Mouse (Mus musculus) hindbrain, embryonic 10.5 days (tissue): ENCODE results near the gene Il11. TPM values are rescaled to one million over a fixed set of nuclear protein-coding genes. Genes with fewer than 3 reads are reported as not detected.

Experiments
- DNase-seq: peaks from one replicate; pipeline ENCODE4 v3.0.0-alpha.2; 2017; ENCODE audit warnings: low spot score
- H3K27ac ChIP-seq: fragments of 300-500 bp; sonication (generic); 2 replicates; pipeline ENCODE4 v1.5.1; 2016; ENCODE audit warnings: mild to moderate bottlenecking, moderate library complexity
- H3K27me3 ChIP-seq: fragments of 300-500 bp; sonication (generic); 2 replicates; pipeline ENCODE4 v1.6.1; 2016; ENCODE audit warnings: mild to moderate bottlenecking; ENCODE audit not compliant: poor library complexity, insufficient read depth, severe bottlenecking
- H3K36me3 ChIP-seq: fragments of 300-500 bp; sonication (generic); 2 replicates; pipeline ENCODE4 v1.6.1; 2016; ENCODE audit warnings: mild to moderate bottlenecking, moderate library complexity
- H3K4me1 ChIP-seq: fragments of 300-500 bp; sonication (generic); replicated peaks from 2 replicates; pipeline ENCODE4 v1.6.1; 2016; ENCODE audit warnings: mild to moderate bottlenecking
- H3K4me3 ChIP-seq: fragments of 300-500 bp; sonication (generic); 2 replicates; pipeline ENCODE4 v1.5.1; 2016; ENCODE audit warnings: mild to moderate bottlenecking, moderate library complexity
- H3K9me3 ChIP-seq: fragments of 300-500 bp; sonication (generic); 2 replicates; pipeline ENCODE4 v1.6.1; 2016; ENCODE audit warnings: mild to moderate bottlenecking, moderate library complexity
- WGBS: fragments of 180-500 bp; shearing (Covaris S2); methylation state at CpG from one replicate; pipeline ENCODE4 v1.1.7; 2016; 5-methylcytosine and 5-hydroxymethylcytosine counted together
- polyA plus RNA-seq: library from polyadenylated mRNA; unstranded; fragments of >200 nt; fragmentation: Nextera tagmentation; extraction: Ambion mirVana; gene quantifications from 2 replicates; pipeline ENCODE4 v1.2.1, GENCODE M21; 2016

Il11 gene
- polyA plus RNA-seq, 1 experiment from 2014 or later: 0.44 TPM

DNA sequence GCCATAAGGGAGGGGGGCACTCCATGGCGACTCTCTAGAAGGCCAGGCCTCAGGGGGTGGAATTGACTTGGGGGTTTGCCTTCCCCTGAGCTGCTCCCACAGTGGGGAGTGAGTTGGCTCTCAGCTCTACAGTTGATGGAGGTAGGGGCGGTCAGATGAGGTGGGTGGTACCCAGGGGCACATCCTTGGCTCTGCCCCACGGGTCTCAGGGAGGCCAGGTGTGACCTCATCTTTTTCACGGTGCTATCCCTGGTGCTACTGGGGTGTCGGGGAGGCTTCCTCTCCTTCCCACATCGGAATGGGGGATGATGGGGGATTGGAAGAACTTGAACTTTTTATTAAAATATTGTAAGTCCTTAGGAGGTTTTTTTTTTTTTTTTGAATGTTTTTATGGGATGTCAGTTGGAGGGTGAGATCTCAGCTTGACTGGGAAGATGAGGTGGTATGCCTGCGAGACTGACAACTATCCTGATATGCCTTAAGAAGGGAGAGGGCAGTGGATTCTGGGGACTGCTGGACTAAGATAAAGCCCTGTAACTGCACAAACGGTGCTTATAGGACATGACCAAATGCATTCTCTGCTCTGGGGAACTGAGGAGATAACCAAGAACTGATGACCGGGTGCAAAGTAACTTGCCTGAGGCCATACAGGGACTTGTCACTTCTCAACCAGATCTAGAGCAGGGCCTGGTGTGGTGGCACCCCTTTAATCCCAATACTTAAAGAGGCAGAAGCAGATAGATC, 35.3 kb downstream of the Il11 start:
- 73% methylated on average over 9 of the region's 9 CpGs for WGBS
- Histone ChIP-seq H3K27ac (no peak overlapping the region), H3K27me3 (0 out of 2 replicates have a peak, but pooled peaks cover 3% of the 10 kb centered on the region), H3K4me1 (peaks cover 39% of the 10 kb centered on the region), H3K36me3 (peaks cover 48% of the 10 kb centered on the region), H3K4me3 (no peak overlapping the region), H3K9me3 (no peaks in the 10 kb centered on the region)
- no peak for DNase-seq

DNA sequence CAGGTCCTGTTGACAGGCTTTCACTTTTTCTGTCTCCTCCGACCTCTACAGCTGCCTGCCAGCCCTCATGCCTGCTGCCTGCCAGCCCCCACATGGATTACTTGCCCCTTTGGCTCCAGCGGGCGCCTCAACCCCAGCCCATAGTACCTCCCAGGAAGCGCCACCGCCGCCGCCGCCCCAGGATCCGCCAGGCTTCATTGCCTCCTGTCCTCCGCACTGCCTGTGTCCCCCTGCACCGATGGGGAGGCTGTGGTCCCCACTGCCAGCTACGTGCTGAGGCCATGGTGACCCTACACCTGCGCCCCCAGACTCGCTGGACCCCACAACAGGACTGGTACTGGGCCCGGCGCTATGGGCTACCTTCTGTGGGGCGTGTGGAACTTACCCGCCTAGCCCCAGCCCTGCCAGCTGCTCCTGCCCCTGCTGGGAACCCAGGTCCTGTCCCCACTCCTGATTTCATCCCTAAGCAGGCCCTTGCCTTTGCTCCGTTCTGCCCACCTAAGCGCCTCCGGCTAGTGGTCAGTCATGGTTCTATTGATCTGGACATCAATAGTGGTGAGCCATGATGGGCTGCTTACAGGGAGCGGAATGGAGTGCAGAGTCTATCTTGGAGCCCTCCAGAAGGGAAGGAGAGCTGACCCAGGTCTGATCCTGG, 36.2 kb downstream of the Il11 start:
- 79% methylated on average over 22 of the region's 22 CpGs for WGBS
- 0 out of 2 replicates have a peak overlapping the region, but pooled peaks have one; percentile 23 for H3K27ac ChIP-seq
- no peak for DNase-seq
- H3K4me3 ChIP-seq: no peak overlapping the region
- H3K36me3 ChIP-seq: peaks cover 53% of the 10 kb centered on the region
- no peaks in the 10 kb centered on the region for H3K9me3 ChIP-seq
- H3K27me3 ChIP-seq: 0 out of 2 replicates have a peak, but pooled peaks cover 3% of the 10 kb centered on the region
- H3K4me1 ChIP-seq: peaks cover 39% of the 10 kb centered on the region

DNA sequence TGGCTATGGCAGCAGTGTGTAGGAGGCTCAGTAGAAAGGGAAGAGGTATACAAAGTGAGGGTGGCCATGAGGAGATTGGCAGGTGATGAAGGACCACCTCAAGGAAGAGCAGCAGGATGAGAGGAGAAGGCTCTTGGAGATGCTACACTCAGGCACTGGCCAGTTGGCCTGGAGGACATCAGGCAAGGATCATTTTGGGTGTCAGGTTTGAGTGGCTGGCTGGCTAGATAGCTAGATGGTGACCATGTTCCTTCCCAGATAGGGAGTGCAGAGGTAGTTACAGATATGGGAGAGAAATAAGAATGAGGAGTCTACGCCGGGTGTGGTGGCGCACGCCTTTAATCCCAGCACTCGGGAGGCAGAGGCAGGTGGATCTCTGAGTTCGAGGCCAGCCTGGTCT, 37.8 kb downstream of the Il11 start:
- Histone ChIP-seq H3K27me3 (no peaks in the 10 kb centered on the region), H3K9me3 (no peaks in the 10 kb centered on the region), H3K4me1 (peaks cover 46% of the 10 kb centered on the region), H3K4me3 (no peak overlapping the region), H3K27ac (no peak overlapping the region), H3K36me3 (peaks cover 53% of the 10 kb centered on the region)
- DNase-seq: no peak
- 90% methylated on average over 6 of the region's 6 CpGs for WGBS

DNA sequence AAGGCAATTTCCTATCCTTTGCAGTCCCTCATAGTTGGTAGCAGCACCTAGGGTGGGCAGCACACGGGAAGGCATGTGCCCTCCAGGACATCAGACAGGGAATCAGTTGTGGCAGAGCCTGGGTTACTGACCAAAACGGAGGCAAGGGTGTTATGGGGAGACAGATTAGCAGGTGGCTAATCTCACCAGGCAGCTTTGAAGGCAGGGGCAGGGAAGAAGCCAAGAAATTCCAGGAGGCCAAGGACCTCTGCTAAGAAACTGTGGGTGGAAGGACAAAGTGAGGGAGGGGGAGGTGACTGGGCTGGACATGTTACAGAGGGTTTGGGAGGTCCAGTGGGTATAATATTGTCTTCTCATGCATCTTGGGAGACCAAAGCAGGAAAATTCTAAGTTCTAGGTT, 39.3 kb downstream of the Il11 start:
- Histone ChIP-seq H3K9me3 (no peaks in the 10 kb centered on the region), H3K4me1 (peaks cover 55% of the 10 kb centered on the region), H3K4me3 (0 out of 2 replicates have a peak overlapping the region, but pooled peaks have one; percentile 79), H3K36me3 (peaks cover 53% of the 10 kb centered on the region), H3K27ac (0 out of 2 replicates have a peak overlapping the region, but pooled peaks have one; percentile 97), H3K27me3 (no peaks in the 10 kb centered on the region)
- 77% methylated on average over 2 of the region's 2 CpGs for WGBS
- no peak for DNase-seq

DNA sequence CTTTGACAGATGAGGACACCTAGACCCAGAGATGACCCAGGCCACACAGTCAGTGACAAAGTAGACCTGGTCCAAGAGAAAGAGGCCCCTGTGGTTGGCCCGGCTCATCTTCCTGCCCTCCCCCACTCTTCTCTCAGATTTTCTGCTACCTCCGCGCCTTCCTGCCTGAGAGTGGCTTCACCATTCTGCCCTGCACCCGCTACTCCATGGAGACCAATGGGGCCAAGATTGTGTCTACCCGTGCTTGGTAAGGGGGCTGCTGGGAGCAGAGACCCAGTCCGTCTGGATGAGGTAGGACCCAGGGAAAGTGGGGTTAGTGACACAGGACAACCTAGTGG, 40.2 kb downstream of the Il11 start:
- H3K27ac ChIP-seq: peak overlapping the region; percentile 97
- peaks cover 53% of the 10 kb centered on the region for H3K36me3 ChIP-seq
- WGBS: 92% methylated on average over 6 of the region's 6 CpGs
- H3K27me3 ChIP-seq: no peaks in the 10 kb centered on the region
- H3K4me1 ChIP-seq: peaks cover 55% of the 10 kb centered on the region
- peak overlapping the region; percentile 79; the same call in 1 of the 2 replicates for H3K4me3 ChIP-seq
- no peak for DNase-seq
- H3K9me3 ChIP-seq: no peaks in the 10 kb centered on the region

DNA sequence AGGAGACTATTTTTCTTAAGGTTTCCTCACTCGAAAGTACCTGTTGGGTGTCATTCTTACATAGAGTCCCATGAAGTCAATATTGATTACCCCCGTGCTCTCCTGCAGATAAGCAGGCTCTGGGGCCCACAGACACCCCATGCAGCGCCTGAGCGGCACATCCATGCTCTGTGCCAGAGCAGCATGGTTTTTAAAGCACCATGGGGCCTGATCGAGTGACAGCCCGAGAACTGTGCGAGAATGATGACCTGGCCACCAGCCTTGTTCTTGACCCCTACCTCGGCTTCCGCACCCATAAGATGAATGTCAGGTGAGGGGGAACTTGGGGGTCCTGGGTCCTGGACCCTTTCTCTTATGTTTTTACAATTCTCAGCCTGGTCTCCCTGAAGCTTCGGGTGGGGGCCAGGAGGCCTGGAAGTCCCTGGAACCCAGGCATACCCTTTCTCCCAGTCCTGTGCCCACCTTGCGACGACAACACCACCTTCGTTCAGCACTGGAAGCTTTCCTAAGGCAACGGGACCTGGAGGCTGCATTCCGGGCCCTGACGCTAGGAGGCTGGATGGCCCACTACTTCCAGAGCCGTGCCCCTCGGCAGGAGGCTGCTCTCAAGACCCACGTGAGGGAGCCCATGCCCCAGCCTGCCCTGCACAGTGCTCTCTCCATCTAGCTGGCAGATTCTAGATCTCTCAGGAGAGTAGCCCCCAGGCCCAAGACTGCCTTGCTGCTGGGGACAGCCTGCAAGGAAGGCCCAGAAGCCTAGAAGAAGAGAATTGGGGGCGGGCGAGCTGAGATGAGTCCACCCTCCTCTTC, 40.8 kb downstream of the Il11 start:
- Histone ChIP-seq H3K27ac (peak overlapping the region; percentile 97), H3K27me3 (no peaks in the 10 kb centered on the region), H3K9me3 (no peaks in the 10 kb centered on the region), H3K4me3 (peak overlapping the region; percentile 79), H3K36me3 (peaks cover 50% of the 10 kb centered on the region), H3K4me1 (peaks cover 52% of the 10 kb centered on the region)
- no peak for DNase-seq
- 82% methylated on average over 21 of the region's 21 CpGs for WGBS

DNA sequence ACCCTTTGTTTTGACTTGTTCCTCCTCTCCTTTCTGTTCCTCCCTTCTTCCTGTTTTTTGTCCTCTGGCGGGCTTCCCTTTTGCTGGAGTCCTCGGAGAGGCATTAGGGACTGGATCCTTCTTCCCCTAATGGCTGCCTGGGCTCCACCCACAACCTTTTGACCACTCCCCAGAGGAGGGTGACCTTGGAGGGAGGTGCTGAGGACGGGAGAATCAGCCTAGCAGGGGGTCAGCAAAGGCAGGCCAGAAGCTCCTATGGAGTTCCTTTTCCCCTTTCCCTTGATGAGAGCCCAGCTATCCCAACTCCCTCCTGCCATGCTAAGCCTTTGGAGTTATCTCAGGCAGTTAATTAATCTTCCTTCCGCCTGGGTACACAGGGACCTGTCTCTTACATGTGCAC, 41.5 kb downstream of the Il11 start:
- Histone ChIP-seq H3K36me3 (peaks cover 43% of the 10 kb centered on the region), H3K27ac (peak overlapping the region; percentile 97), H3K4me3 (peak overlapping the region; percentile 79), H3K27me3 (no peaks in the 10 kb centered on the region), H3K4me1 (peaks cover 46% of the 10 kb centered on the region), H3K9me3 (no peaks in the 10 kb centered on the region)
- WGBS: 12% methylated on average over 4 of the region's 4 CpGs
- peak; percentile 43 for DNase-seq

DNA sequence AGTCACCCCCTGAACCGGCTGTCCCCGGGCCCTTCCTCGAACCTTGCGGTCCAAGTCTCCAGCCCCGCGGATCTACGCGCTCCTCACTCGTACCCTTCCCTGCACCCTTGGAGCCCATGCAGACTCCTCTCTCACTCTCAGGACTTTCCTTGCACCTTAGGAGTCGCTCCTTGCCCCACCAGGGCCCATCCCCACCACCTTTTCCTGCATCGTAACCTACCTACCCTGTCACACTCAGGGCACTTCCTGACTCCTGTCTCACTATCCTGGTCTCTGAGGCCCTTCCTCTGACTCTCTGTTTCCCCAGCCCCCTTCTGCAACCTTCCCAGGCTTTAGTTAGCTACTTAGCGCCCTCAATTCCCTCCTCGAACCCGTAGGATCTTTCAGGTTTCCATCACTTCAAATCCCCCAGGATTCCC, 42.3 kb downstream of the Il11 start:
- H3K4me1 ChIP-seq: peaks cover 39% of the 10 kb centered on the region
- peak overlapping the region; percentile 79 for H3K4me3 ChIP-seq
- no peak for DNase-seq
- H3K36me3 ChIP-seq: peaks cover 34% of the 10 kb centered on the region
- no peaks in the 10 kb centered on the region for H3K27me3 ChIP-seq
- peak overlapping the region; percentile 97 for H3K27ac ChIP-seq
- H3K9me3 ChIP-seq: no peaks in the 10 kb centered on the region
- under 1% methylated on average over 14 of the region's 14 CpGs for WGBS

DNA sequence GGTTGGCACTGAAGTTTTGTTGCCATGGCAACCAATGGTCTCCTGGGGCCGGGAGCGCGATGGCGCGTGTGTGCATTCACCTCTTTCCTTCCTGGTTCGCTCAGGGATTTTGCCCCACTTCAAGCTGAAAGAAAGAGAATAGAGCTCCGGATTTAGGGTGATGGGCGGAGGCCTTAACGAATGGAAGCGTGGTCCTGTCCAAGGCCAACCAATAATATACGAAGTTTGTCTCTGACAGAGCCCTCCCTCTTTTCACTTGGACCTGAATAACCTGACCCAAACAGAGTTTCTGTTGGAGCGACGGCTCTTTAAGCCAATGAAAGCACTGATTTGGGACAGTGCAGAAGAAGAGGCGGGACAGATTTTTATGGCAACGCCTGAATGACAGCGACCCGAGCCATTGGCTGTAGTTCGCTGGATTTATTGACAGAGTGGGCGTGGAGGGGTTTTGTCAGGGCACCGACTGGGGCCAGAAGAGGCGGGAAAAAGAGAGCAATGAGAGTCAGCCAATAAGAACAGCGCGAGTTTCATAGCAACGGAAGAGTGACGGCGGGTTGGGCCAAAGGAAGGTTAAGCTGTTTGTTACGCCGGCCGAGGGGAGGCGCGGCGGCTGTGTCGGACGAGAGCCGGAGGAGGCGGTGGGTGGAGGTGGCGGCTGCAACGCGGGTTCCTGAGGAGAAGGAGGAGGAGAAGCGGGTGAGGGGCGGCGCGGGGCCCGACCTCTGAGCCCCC, 42.9 kb downstream of the Il11 start, which contains the start of gene Kmt5c:
Gene Kmt5c, plus strand, starts transcription at position 572 of the 732 bp plus-strand sequence.
- Histone ChIP-seq H3K9me3 (no peaks in the 10 kb centered on the region), H3K27me3 (no peaks in the 10 kb centered on the region), H3K27ac (peak within 1 kb of the TSS; percentile 97), H3K36me3 (peaks cover 29% of the 10 kb centered on the region), H3K4me1 (peaks cover 39% of the 10 kb centered on the region), H3K4me3 (peak within 1 kb of the TSS; percentile 79)
- under 1% methylated on average over 39 of the region's 44 CpGs for WGBS
- peak; percentile 97 for DNase-seq

DNA sequence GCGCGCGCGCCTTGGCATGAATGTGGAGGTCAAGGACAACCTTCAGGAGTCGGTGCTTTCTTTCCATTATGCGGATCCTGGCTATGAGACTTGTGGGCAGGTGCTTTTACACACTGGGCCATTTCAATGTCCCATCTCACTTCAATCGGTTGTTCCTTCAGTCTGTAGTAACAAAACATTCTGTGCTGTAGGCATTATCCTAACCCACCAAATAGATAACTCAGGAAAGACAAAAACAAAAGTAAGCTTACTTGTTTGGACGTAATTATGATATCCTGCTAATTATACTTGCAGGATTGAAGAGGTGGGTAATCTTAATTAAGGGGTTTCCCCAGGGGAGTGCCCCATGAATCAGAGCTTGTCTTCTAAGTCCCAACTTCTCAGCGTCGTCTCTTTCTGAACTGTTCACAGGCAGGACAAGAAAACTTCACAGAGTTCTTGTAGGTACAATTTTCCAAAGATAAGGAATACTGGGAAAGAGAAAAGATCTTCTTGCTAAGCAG, 43.6 kb downstream of the Il11 start:
- Histone ChIP-seq H3K27ac (peak overlapping the region; percentile 85), H3K27me3 (no peaks in the 10 kb centered on the region), H3K36me3 (peaks cover 23% of the 10 kb centered on the region), H3K9me3 (no peaks in the 10 kb centered on the region), H3K4me1 (peaks cover 39% of the 10 kb centered on the region), H3K4me3 (peak overlapping the region; percentile 79)
- DNase-seq: no peak
- WGBS: 45% methylated on average over 10 of the region's 10 CpGs

DNA sequence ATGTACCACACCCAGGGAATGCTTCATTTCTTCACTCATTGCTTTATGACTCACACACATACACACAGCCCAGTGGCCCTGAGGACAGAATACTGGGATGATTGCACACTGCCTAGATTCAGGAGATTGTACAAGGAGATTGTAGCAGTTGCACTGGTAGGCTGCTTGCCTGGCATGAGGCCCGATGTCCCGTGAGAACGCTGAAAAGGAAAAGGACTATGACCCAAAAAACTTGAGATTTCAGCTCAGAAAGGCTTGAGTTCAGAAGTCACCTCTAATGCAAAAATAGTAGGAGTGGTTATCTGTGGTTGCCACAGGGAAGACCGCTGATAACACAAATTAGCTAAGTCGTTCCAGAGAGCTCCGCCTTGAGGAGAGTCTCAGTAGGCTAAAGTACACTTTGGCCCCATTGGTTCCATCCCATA, 49.7 kb downstream of the Il11 start:
- H3K9me3 ChIP-seq: no peaks in the 10 kb centered on the region
- no peaks in the 10 kb centered on the region for H3K36me3 ChIP-seq
- no peak for DNase-seq
- 74% methylated on average over 6 of the region's 6 CpGs for WGBS
- no peak overlapping the region for H3K4me3 ChIP-seq
- H3K27me3 ChIP-seq: 0 out of 2 replicates have a peak, but pooled peaks cover 3% of the 10 kb centered on the region
- H3K4me1 ChIP-seq: no peaks in the 10 kb centered on the region
- H3K27ac ChIP-seq: no peak overlapping the region

DNA sequence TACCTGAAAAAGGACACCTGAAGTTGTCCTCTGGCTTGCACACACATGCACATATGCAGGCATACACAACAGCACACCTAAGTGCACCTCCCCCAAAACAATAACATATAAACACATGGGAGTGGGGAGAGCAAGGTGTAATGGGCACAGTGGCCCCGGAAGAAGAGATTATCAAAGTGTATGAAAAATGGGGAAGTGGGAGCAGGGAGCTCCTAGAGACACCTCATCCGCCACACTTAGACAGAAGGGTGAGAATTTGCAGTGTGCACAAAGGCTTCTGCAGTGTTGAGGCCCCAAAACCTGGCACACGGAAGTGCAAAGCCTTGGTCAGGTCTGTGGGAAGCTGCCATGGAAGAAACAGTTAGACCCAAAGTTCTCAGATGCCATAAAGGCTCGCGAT, 51.6 kb downstream of the Il11 start:
- H3K27ac ChIP-seq: no peak overlapping the region
- 0 out of 2 replicates have a peak, but pooled peaks cover 3% of the 10 kb centered on the region for H3K27me3 ChIP-seq
- no peaks in the 10 kb centered on the region for H3K9me3 ChIP-seq
- no peak overlapping the region for H3K4me3 ChIP-seq
- no peaks in the 10 kb centered on the region for H3K36me3 ChIP-seq
- 86% methylated on average over 5 of the region's 5 CpGs for WGBS
- no peaks in the 10 kb centered on the region for H3K4me1 ChIP-seq
- DNase-seq: no peak
